Mouse (Mus musculus) spleen, adult 12 weeks (tissue): Measurements from ENCODE around the gene Gabpa.

Source experiments
- DNase-seq: peaks from one replicate; pipeline ENCODE4 v3.0.0; 2022; ENCODE audit warnings: low spot score

Gabpa gene

GRCm38 (mm10) chr16:84864656-84865055 lies 29.9 kb downstream of the Gabpa start:
- DNase-seq = no peak

GRCm38 (mm10) chr16:84873805-84874204 lies 39.1 kb downstream of the Gabpa start:
- no peak for DNase-seq

- DNase-seq = no peak
These were observed 40.4 kb downstream of the Gabpa start for GRCm38 (mm10) chr16:84875012-84875717.

- no peak for DNase-seq
These were observed 41.0 kb downstream of the Gabpa start for GRCm38 (mm10) chr16:84875718-84876035.

- no peak for DNase-seq
These were observed 41.4 kb downstream of the Gabpa start for GRCm38 (mm10) chr16:84876082-84876481.

- peak; percentile 23 for DNase-seq
These were observed 44.4 kb downstream of the Gabpa start for GRCm38 (mm10) chr16:84879146-84879545.

- DNase-seq = no peak
These were observed 46.4 kb downstream of the Gabpa start for GRCm38 (mm10) chr16:84881168-84881567.

- no peak for DNase-seq
These were observed 47.1 kb downstream of the Gabpa start for GRCm38 (mm10) chr16:84881754-84882321.

GRCm38 (mm10) chr16:84884572-84884971 lies 49.8 kb downstream of the Gabpa start:
- no peak for DNase-seq

GRCm38 (mm10) chr16:84902995-84903394 lies 68.3 kb downstream of the Gabpa start:
- DNase-seq = no peak

- no peak for DNase-seq
These were observed 76.9 kb downstream of the Gabpa start for GRCm38 (mm10) chr16:84911477-84912165.
